In genomic region chr12:70266494-70266931, GRCm38 (mm10) we compare ENCODE assay signal across 13 mouse cellular contexts. TPM values are rescaled to one million over a fixed set of nuclear protein-coding genes. Genes with fewer than 3 reads are reported as not detected.
A peak's percentile ranks its signal among the peaks of the same experiment; 100 is the strongest.
DNase-seq lines count a peak whose midpoint lies in the region; ATAC-seq and TF ChIP-seq lines count a peak whose summit lies in the region.
"Had no signal": no experiment of that assay in that cellular context is flagged by ENCODE, and none has a peak within 500 bp of the region (broad histone marks: within the 10 kb centered on the region; RNA-seq: fewer than 3 reads in every experiment).

No protein-coding gene starts in this region.

- H3K9ac ChIP-seq in stomach, postnatal 0 days (ENCODE audit: low read length) = no peak overlapping the region
- H3K9ac ChIP-seq: hindbrain, embryonic 13.5 days; limb, embryonic 13.5 days; midbrain, embryonic 15.5 days had no signal

- no peak overlapping the region for H3K4me3 ChIP-seq in stomach, postnatal 0 days (ENCODE audit: low read depth, low read length)
- H3K4me3 ChIP-seq: hindbrain, embryonic 13.5 days; limb, embryonic 13.5 days; midbrain, embryonic 15.5 days had no signal

- no peak for TF ChIP-seq CTCF in stomach, postnatal 0 days (IDR thresholded peaks at IDR 0.05; ENCODE audit: low read depth)

- peak; percentile 14 to 20 for DNase-seq in spleen, postnatal 36 days (ENCODE audit: low spot score in 2 of 2)
- DNase-seq in spleen, adult 12 weeks (ENCODE audit: low spot score) = no peak
- peak; percentile 23 for DNase-seq in forelimb bud, embryonic 11.5 days (ENCODE audit: low read depth, low spot score)
- DNase-seq in heart, postnatal 4 days = peak; percentile 19
- no peak for DNase-seq in right cerebral cortex, adult 2 months (ENCODE audit: low spot score in 2 of 2)
- no peak for DNase-seq in cerebellum, adult 9-10 months
- DNase-seq in stomach, postnatal 0 days (ENCODE audit: low spot score) = no peak
- DNase-seq: cerebellum, adult 8-10 months; kidney, adult 9 months; layer of hippocampus, adult 9-11 months had no signal

- 67% methylated on average over 8 of the region's 8 CpGs for WGBS in stomach, postnatal 0 days

- TF ChIP-seq EP300 in stomach, postnatal 0 days (optimal IDR thresholded peaks at IDR 0.05) = no peak

- no peaks in the 10 kb centered on the region for H3K27me3 ChIP-seq in stomach, postnatal 0 days (ENCODE audit: control insufficient read depth, insufficient read depth, low read length)
- H3K27me3 ChIP-seq: midbrain, embryonic 15.5 days had no signal

- no peaks in the 10 kb centered on the region for H3K9me3 ChIP-seq in stomach, postnatal 0 days (ENCODE audit: control insufficient read depth, low read length)
- H3K9me3 ChIP-seq: hindbrain, embryonic 13.5 days; limb, embryonic 13.5 days; midbrain, embryonic 15.5 days had no signal

- no peaks in the 10 kb centered on the region for H3K4me1 ChIP-seq in stomach, postnatal 0 days (replicated peaks; ENCODE audit: control insufficient read depth, insufficient read depth)
- H3K4me1 ChIP-seq: midbrain, embryonic 15.5 days had no signal

- H3K27ac ChIP-seq in stomach, postnatal 0 days (replicated peaks) = no peak overlapping the region
- H3K27ac ChIP-seq: hindbrain, embryonic 13.5 days; limb, embryonic 13.5 days; midbrain, embryonic 15.5 days had no signal

- no peak for ATAC-seq in stomach, postnatal 0 days (ENCODE audit: low FRiP score, low TSS enrichment)
- ATAC-seq: midbrain, embryonic 15.5 days had no signal

- no peak overlapping the region for H3K4me2 ChIP-seq in stomach, postnatal 0 days (replicated peaks; ENCODE audit: low read depth)
- H3K4me2 ChIP-seq: hindbrain, embryonic 13.5 days; limb, embryonic 13.5 days; midbrain, embryonic 15.5 days had no signal

- no peaks in the 10 kb centered on the region for H3K36me3 ChIP-seq in stomach, postnatal 0 days (ENCODE audit: control insufficient read depth, insufficient read depth, low read length)
- H3K36me3 ChIP-seq: limb, embryonic 13.5 days had no signal

RNA-seq across cellular contexts. Expression of gene Pygl, which starts 35.2 kb away (rescaled TPM):
- total RNA-seq in heart, postnatal 4 days (2021) = 10 to 100 TPM; 13.9 to 15.9 TPM
- polyA plus RNA-seq in stomach, postnatal 0 days (2015; fragmentation: Nextera tagmentation; extraction: Ambion mirVana) = 18.3 and 20.0 TPM in 2 replicates

Comparison
In these comparisons a context has a peak if more than half of its experiments do, and no peak if none do; other contexts are left out.
1. DNase-seq: peak in spleen, postnatal 36 days (2 of 2), forelimb bud, embryonic 11.5 days (single experiment) and heart, postnatal 4 days (single experiment); none in spleen, adult 12 weeks (single experiment), right cerebral cortex, adult 2 months (0 of 2), cerebellum, adult 9-10 months (single experiment) and stomach, postnatal 0 days (single experiment).